Mouse (Mus musculus) cerebellum, adult 2 months (tissue): ENCODE measurements around the gene Ap2b1.

Experiments
- CTCF ChIP-seq: fragments of 200-500 bp; IDR thresholded peaks from 2 replicates; pipeline ENCODE4 v1.5.1; 2011; ENCODE audit warnings: low read depth, mild to moderate bottlenecking, control low read depth, low read length, moderate library complexity, borderline replicate concordance; ENCODE audit not compliant: insufficient read depth
- POLR2A ChIP-seq: fragments of 200-500 bp; IDR thresholded peaks from 2 replicates; pipeline ENCODE4 v1.6.1; 2011; ENCODE audit warnings: low read length, control low read depth, borderline replicate concordance; ENCODE audit not compliant: insufficient read depth

GRCm38 (mm10) chr11:83357421-83357820 is 58.6 kb downstream of the Ap2b1 start:
- peak; percentile 35; the same call in 1 of the 2 replicates for TF ChIP-seq CTCF
- TF ChIP-seq POLR2A: no peak
